Mouse (Mus musculus): Measurements from ENCODE around the gene Jmjd4. TPM values are rescaled to one million over a fixed set of nuclear protein-coding genes. Genes with fewer than 3 reads are reported as not detected.
A peak's percentile ranks its signal among the peaks of the same experiment; 100 is the strongest.

Jmjd4 gene
- polyA plus RNA-seq, 1 experiment = 17.9 TPM

GRCm38 (mm10) chr11:59471413-59472325 lies 21.8 kb downstream of the Jmjd4 start:
- peak; percentile 13 for DNase-seq (ENCODE audit: low read depth)
- TF ChIP-seq CTCF (IDR thresholded peaks at IDR 0.05; ENCODE audit: borderline replicate concordance, extremely low read depth, insufficient read depth, insufficient read length) = no peak
- TF ChIP-seq POLR2A (IDR thresholded peaks at IDR 0.05; ENCODE audit: borderline replicate concordance, extremely low read depth, insufficient read depth, insufficient read length, poor library complexity, severe bottlenecking) = no peak

GRCm38 (mm10) chr11:59472326-59472677 lies 22.5 kb downstream of the Jmjd4 start, which contains the start of gene Zfp867:
Zfp867 (minus strand) TSS chr11:59472474.
- DNase-seq (ENCODE audit: low read depth) = peak; percentile 96
- TF ChIP-seq POLR2A (IDR thresholded peaks at IDR 0.05; ENCODE audit: borderline replicate concordance, extremely low read depth, insufficient read depth, insufficient read length, poor library complexity, severe bottlenecking) (no peak), CTCF (IDR thresholded peaks at IDR 0.05; ENCODE audit: borderline replicate concordance, extremely low read depth, insufficient read depth, insufficient read length) (no peak)

GRCm38 (mm10) chr11:59477240-59477639 lies 27.4 kb downstream of the Jmjd4 start:
- TF ChIP-seq CTCF (IDR thresholded peaks at IDR 0.05; ENCODE audit: borderline replicate concordance, extremely low read depth, insufficient read depth, insufficient read length) (no peak), POLR2A (IDR thresholded peaks at IDR 0.05; ENCODE audit: borderline replicate concordance, extremely low read depth, insufficient read depth, insufficient read length, poor library complexity, severe bottlenecking) (no peak)
- DNase-seq (ENCODE audit: low read depth) = no peak

GRCm38 (mm10) chr11:59483212-59483611 lies 33.4 kb downstream of the Jmjd4 start:
- DNase-seq (ENCODE audit: low read depth) = peak; percentile 76
- TF ChIP-seq POLR2A (IDR thresholded peaks at IDR 0.05; ENCODE audit: borderline replicate concordance, extremely low read depth, insufficient read depth, insufficient read length, poor library complexity, severe bottlenecking) (no peak), CTCF (IDR thresholded peaks at IDR 0.05; ENCODE audit: borderline replicate concordance, extremely low read depth, insufficient read depth, insufficient read length) (peak; percentile 60; the same call in 1 of the 2 replicates)

GRCm38 (mm10) chr11:59485641-59486040 lies 35.8 kb downstream of the Jmjd4 start:
- no peak for TF ChIP-seq POLR2A (IDR thresholded peaks at IDR 0.05; ENCODE audit: borderline replicate concordance, extremely low read depth, insufficient read depth, insufficient read length, poor library complexity, severe bottlenecking)
- TF ChIP-seq CTCF (IDR thresholded peaks at IDR 0.05; ENCODE audit: borderline replicate concordance, extremely low read depth, insufficient read depth, insufficient read length) = no peak
- no peak for DNase-seq (ENCODE audit: low read depth)

GRCm38 (mm10) chr11:59486222-59486621 lies 36.4 kb downstream of the Jmjd4 start:
- DNase-seq (ENCODE audit: low read depth) = no peak
- TF ChIP-seq POLR2A (IDR thresholded peaks at IDR 0.05; ENCODE audit: borderline replicate concordance, extremely low read depth, insufficient read depth, insufficient read length, poor library complexity, severe bottlenecking) (no peak), CTCF (IDR thresholded peaks at IDR 0.05; ENCODE audit: borderline replicate concordance, extremely low read depth, insufficient read depth, insufficient read length) (no peak)

GRCm38 (mm10) chr11:59496672-59497310 lies 46.9 kb downstream of the Jmjd4 start:
- TF ChIP-seq POLR2A (IDR thresholded peaks at IDR 0.05; ENCODE audit: borderline replicate concordance, extremely low read depth, insufficient read depth, insufficient read length, poor library complexity, severe bottlenecking) = no peak
- no peak for TF ChIP-seq CTCF (IDR thresholded peaks at IDR 0.05; ENCODE audit: borderline replicate concordance, extremely low read depth, insufficient read depth, insufficient read length)
- no peak for DNase-seq (ENCODE audit: low read depth)

GRCm38 (mm10) chr11:59497747-59498146 lies 47.9 kb downstream of the Jmjd4 start:
- no peak for DNase-seq (ENCODE audit: low read depth)
- TF ChIP-seq CTCF (IDR thresholded peaks at IDR 0.05; ENCODE audit: borderline replicate concordance, extremely low read depth, insufficient read depth, insufficient read length) (no peak), POLR2A (IDR thresholded peaks at IDR 0.05; ENCODE audit: borderline replicate concordance, extremely low read depth, insufficient read depth, insufficient read length, poor library complexity, severe bottlenecking) (no peak)

GRCm38 (mm10) chr11:59501978-59502700 lies 52.3 kb downstream of the Jmjd4 start:
- DNase-seq (ENCODE audit: low read depth) = no peak
- TF ChIP-seq CTCF (IDR thresholded peaks at IDR 0.05; ENCODE audit: borderline replicate concordance, extremely low read depth, insufficient read depth, insufficient read length) = no peak
- no peak for TF ChIP-seq POLR2A (IDR thresholded peaks at IDR 0.05; ENCODE audit: borderline replicate concordance, extremely low read depth, insufficient read depth, insufficient read length, poor library complexity, severe bottlenecking)

GRCm38 (mm10) chr11:59505351-59505838 lies 55.5 kb downstream of the Jmjd4 start:
- DNase-seq (ENCODE audit: low read depth) = peak; percentile 87
- TF ChIP-seq POLR2A (IDR thresholded peaks at IDR 0.05; ENCODE audit: borderline replicate concordance, extremely low read depth, insufficient read depth, insufficient read length, poor library complexity, severe bottlenecking) = no peak
- TF ChIP-seq CTCF (IDR thresholded peaks at IDR 0.05; ENCODE audit: borderline replicate concordance, extremely low read depth, insufficient read depth, insufficient read length) = no peak
